Mouse (Mus musculus) hindbrain, embryonic 14.5 days (tissue): ENCODE measurements around the gene Kat2b. TPM values are rescaled to one million over a fixed set of nuclear protein-coding genes. Genes with fewer than 3 reads are reported as not detected.
"Not testable (repeated sequence)": the region's sequence is repeated elsewhere in the genome, so short reads cannot be mapped to it uniquely, and the experiment has no call there.

ENCODE experiments used
- ATAC-seq: fragments of 200-750 bp; cut with Nextera tagmentation; 2 replicates; pipeline ENCODE4 v1.8.0; 2017; ENCODE audit warnings: moderate number of reproducible peaks, mild to moderate bottlenecking, moderate TSS enrichment, moderate library complexity; ENCODE audit not compliant: low FRiP score
- DNase-seq: peaks from one replicate; pipeline ENCODE4 v3.0.0-alpha.2; 2015; ENCODE audit warnings: low spot score
- H3K27ac ChIP-seq: fragments of 300-500 bp; sonication (generic); 2 replicates; pipeline ENCODE4 v1.5.1; 2014; ENCODE audit warnings: mild to moderate bottlenecking, moderate library complexity
- H3K27me3 ChIP-seq: fragments of 300-500 bp; sonication (generic); 2 replicates; pipeline ENCODE4 v1.6.1; 2014; ENCODE audit warnings: mild to moderate bottlenecking, low read length, mixed read lengths; ENCODE audit not compliant: control insufficient read depth, insufficient read depth
- H3K36me3 ChIP-seq: fragments of 300-500 bp; sonication (generic); replicated peaks from 2 replicates; pipeline ENCODE4 v1.6.1; 2014; ENCODE audit not compliant: control insufficient read depth, insufficient read depth
- H3K4me1 ChIP-seq: fragments of 300-500 bp; sonication (generic); replicated peaks from 2 replicates; pipeline ENCODE4 v1.6.1; 2014; ENCODE audit warnings: antibody characterized with exemption, low read length, mixed read lengths; ENCODE audit not compliant: control insufficient read depth, insufficient read depth
- H3K4me2 ChIP-seq: fragments of 300-500 bp; sonication (generic); replicated peaks from 2 replicates; pipeline ENCODE4 v1.6.1; 2014; ENCODE audit warnings: mild to moderate bottlenecking, moderate library complexity
- H3K4me3 ChIP-seq: fragments of 300-500 bp; sonication (generic); replicated peaks from 2 replicates; pipeline ENCODE4 v1.5.1; 2014; ENCODE audit warnings: mild to moderate bottlenecking, low read length
- H3K9ac ChIP-seq: fragments of 300-500 bp; sonication (generic); 2 replicates; pipeline ENCODE4 v1.6.1; 2014
- H3K9me3 ChIP-seq: fragments of 300-500 bp; sonication (generic); 2 replicates; pipeline ENCODE4 v1.6.1; 2016; ENCODE audit warnings: low read length; ENCODE audit not compliant: control insufficient read depth
- WGBS: fragments of 180-500 bp; shearing (Covaris S2); extraction: QIAGEN DNeasy Blood & Tissue Kit; methylation state at CpG from one replicate; pipeline ENCODE4 v1.1.7; 2014; 5-methylcytosine and 5-hydroxymethylcytosine counted together
- polyA plus RNA-seq: library from polyadenylated mRNA; unstranded; fragments of >200 nt; fragmentation: Nextera tagmentation; extraction: Ambion mirVana; gene quantifications from 2 replicates; pipeline ENCODE4 v1.2.1, GENCODE M21; 2014

Kat2b gene
- polyA plus RNA-seq, 1 experiment from 2014 or later: 8.5 TPM

- 93% methylated on average over 8 of the region's 8 CpGs for WGBS
- not testable (repeated sequence) for DNase-seq, H3K36me3 ChIP-seq
These were observed 130.9 kb downstream of the Kat2b start for GRCm38 (mm10) chr17:53697521-53697920.

GRCm38 (mm10) chr17:53714453-53714852 is 147.8 kb downstream of the Kat2b start:
- Histone ChIP-seq H3K27ac (no peak overlapping the region), H3K4me3 (no peak overlapping the region), H3K9ac (no peak overlapping the region), H3K4me2 (no peak overlapping the region), H3K27me3 (no peaks in the 10 kb centered on the region), H3K4me1 (no peaks in the 10 kb centered on the region), H3K9me3 (no peaks in the 10 kb centered on the region), H3K36me3 (no peaks in the 10 kb centered on the region)
- 72% methylated on average over 1 of the region's 1 CpGs for WGBS
- DNase-seq (no peak), ATAC-seq (no peak)

More at GRCm38 (mm10) chr17:53697521-53697920, 130.9 kb downstream of the Kat2b start:
- H3K4me1 ChIP-seq, H3K27ac ChIP-seq, H3K4me3 ChIP-seq, H3K4me2 ChIP-seq, H3K9ac ChIP-seq, H3K27me3 ChIP-seq, H3K9me3 ChIP-seq, ATAC-seq: not testable (repeated sequence)

GRCm38 (mm10) chr17:53715161-53715560 is 148.5 kb downstream of the Kat2b start:
- not testable (repeated sequence) for H3K36me3 ChIP-seq, DNase-seq, ATAC-seq, H3K9me3 ChIP-seq, H3K27me3 ChIP-seq, H3K4me3 ChIP-seq, H3K9ac ChIP-seq, H3K4me1 ChIP-seq, H3K27ac ChIP-seq, H3K4me2 ChIP-seq
- 67% methylated on average over 1 of the region's 1 CpGs for WGBS

- Histone ChIP-seq H3K4me1 (no peaks in the 10 kb centered on the region), H3K36me3 (no peaks in the 10 kb centered on the region), H3K9ac (no peak overlapping the region), H3K27ac (no peak overlapping the region), H3K4me3 (no peak overlapping the region), H3K27me3 (no peaks in the 10 kb centered on the region), H3K4me2 (no peak overlapping the region), H3K9me3 (no peaks in the 10 kb centered on the region)
- WGBS: 77% methylated on average over 1 of the region's 1 CpGs
- no peak for ATAC-seq
- no peak for DNase-seq
These were observed 151.8 kb downstream of the Kat2b start for GRCm38 (mm10) chr17:53718474-53718873.

GRCm38 (mm10) chr17:53718916-53719315 is 152.3 kb downstream of the Kat2b start:
- not testable (repeated sequence) for H3K27me3 ChIP-seq, H3K9me3 ChIP-seq, H3K9ac ChIP-seq, H3K4me1 ChIP-seq, H3K36me3 ChIP-seq, H3K4me3 ChIP-seq, H3K4me2 ChIP-seq, ATAC-seq, DNase-seq, H3K27ac ChIP-seq
- WGBS: 88% methylated on average over 3 of the region's 3 CpGs

Other genes with a start within 250 kb of the Kat2b start
- 0.83 and 1.4 TPM in 2 replicates for gene Efhb, start 103.5 kb upstream of the Kat2b start, polyA plus RNA-seq
- gene Rab5a, start 87.6 kb upstream of the Kat2b start, polyA plus RNA-seq: 122 and 134 TPM in 2 replicates
- 0.48 and 0.60 TPM in 2 replicates for gene Pp2d1, start 27.4 kb upstream of the Kat2b start, polyA plus RNA-seq
- gene Sgo1, start 122.5 kb downstream of the Kat2b start, polyA plus RNA-seq: 4.4 and 5.4 TPM in 2 replicates